Mouse (Mus musculus) B cell, adult (primary cell): ENCODE results near the gene Csn2. TPM values are rescaled to one million over a fixed set of nuclear protein-coding genes. Genes with fewer than 3 reads are reported as not detected.

Experiments
- total RNA-seq: library from RNA; stranded (reverse); gene quantifications from 4 replicates; pipeline ENCODE4 v1.2.4, GENCODE M21; 2023; ENCODE audit not compliant: inconsistent age

Csn2 gene
- total RNA-seq = not detected in 4 replicates

GRCm38 (mm10) chr5:87699530-87699929 lies at the start of gene Csn2:
Csn2 (minus strand) TSS chr5:87699630.

GRCm38 (mm10) chr5:87665908-87666307 lies 33.5 kb downstream of the Csn2 start, which contains the start of gene Csn1s1:
Csn1s1 (plus strand) TSS chr5:87666208.

Other genes starting within 250 kb of the Csn2 start
- not detected in 4 replicates for gene Ugt2a2, start 217.4 kb downstream of the Csn2 start, total RNA-seq
- gene Gm43638, start 212.8 kb downstream of the Csn2 start, total RNA-seq = not detected in 4 replicates
- not detected in 4 replicates for gene Ugt2a1, start 208.8 kb downstream of the Csn2 start, total RNA-seq
- gene Sult1b1, start 161.4 kb downstream of the Csn2 start, total RNA-seq = not detected in 4 replicates
- gene Sult1d1, start 130.6 kb downstream of the Csn2 start, total RNA-seq = not detected in 4 replicates
- gene Sult1e1, start 108.0 kb downstream of the Csn2 start, total RNA-seq = not detected in 4 replicates
- gene Csn1s1, start 33.4 kb downstream of the Csn2 start, total RNA-seq = not detected in 4 replicates
- gene Csn1s2a, start 74.9 kb upstream of the Csn2 start, total RNA-seq = not detected in 4 replicates
- not detected in 4 replicates for gene Csn1s2b, start 108.5 kb upstream of the Csn2 start, total RNA-seq
- gene Prr27, start 126.1 kb upstream of the Csn2 start, total RNA-seq = not detected in 4 replicates
- gene Odam, start 185.4 kb upstream of the Csn2 start, total RNA-seq = not detected in 4 replicates
- gene Csn3, start 225.9 kb upstream of the Csn2 start, total RNA-seq = not detected in 4 replicates